Mouse (Mus musculus) small intestine, adult 2 months (tissue): ENCODE results near the gene Pheta2.
"Not testable (repeated sequence)": the region's sequence is repeated elsewhere in the genome, so short reads cannot be mapped to it uniquely, and the experiment has no call there.

Source experiments
- CTCF ChIP-seq: fragments of 200-500 bp; IDR thresholded peaks from 2 replicates; pipeline ENCODE4 v1.5.1; 2012; ENCODE audit warnings: low read depth, mild to moderate bottlenecking, control low read depth, inconsistent platforms, low read length, moderate library complexity, mixed read lengths; ENCODE audit not compliant: insufficient replicate concordance, insufficient read length; ENCODE audit errors: extremely low read depth
- POLR2A ChIP-seq: fragments of 200-500 bp; IDR thresholded peaks from 2 replicates; pipeline ENCODE4 v1.6.1; 2012; ENCODE audit warnings: low read depth, mild to moderate bottlenecking, control low read depth, inconsistent platforms, low read length, moderate library complexity

GRCm38 (mm10) chr15:82363801-82364200 lies 25.1 kb downstream of the Pheta2 start:
- TF ChIP-seq CTCF, POLR2A: not testable (repeated sequence)
